Mouse (Mus musculus) intestine, embryonic 14.5 days (tissue): Measurements from ENCODE around the gene Dpysl4. TPM values are rescaled to one million over a fixed set of nuclear protein-coding genes. Genes with fewer than 3 reads are reported as not detected.

Source experiments
- ATAC-seq: fragments of 200-750 bp; cut with Nextera tagmentation; replicated peaks from 2 replicates; pipeline ENCODE4 v1.8.0; 2017; ENCODE audit warnings: low read depth, moderate number of reproducible peaks, moderate TSS enrichment, moderate library complexity; ENCODE audit not compliant: low FRiP score, low TSS enrichment
- DNase-seq: peaks from one replicate; pipeline ENCODE4 v3.0.0-alpha.2; 2018; ENCODE audit warnings: low spot score
- H3K27ac ChIP-seq: fragments of 300-500 bp; sonication (generic); 2 replicates; pipeline ENCODE4 v1.5.1; 2014; ENCODE audit warnings: low read depth, mild to moderate bottlenecking, control low read depth
- H3K27me3 ChIP-seq: fragments of 300-500 bp; sonication (generic); replicated peaks from 2 replicates; pipeline ENCODE4 v1.6.1; 2014; ENCODE audit warnings: low read length, control low read depth; ENCODE audit not compliant: control insufficient read depth, insufficient read depth
- H3K36me3 ChIP-seq: fragments of 300-500 bp; sonication (generic); 2 replicates; pipeline ENCODE4 v1.6.1; 2014; ENCODE audit warnings: low read length, control low read depth; ENCODE audit not compliant: control insufficient read depth, insufficient read depth
- H3K4me1 ChIP-seq: fragments of 300-500 bp; sonication (generic); replicated peaks from 2 replicates; pipeline ENCODE4 v1.6.1; 2014; ENCODE audit warnings: low read length, control low read depth, mixed read lengths; ENCODE audit not compliant: control insufficient read depth, insufficient read depth
- H3K4me2 ChIP-seq: fragments of 300-500 bp; sonication (generic); 2 replicates; pipeline ENCODE4 v1.6.1; 2014; ENCODE audit warnings: low read length
- H3K4me3 ChIP-seq: fragments of 300-500 bp; sonication (generic); 2 replicates; pipeline ENCODE4 v1.5.1; 2014; ENCODE audit warnings: low read depth, low read length, control low read depth, mixed read lengths
- H3K9ac ChIP-seq: fragments of 300-500 bp; sonication (generic); 2 replicates; pipeline ENCODE4 v1.6.1; 2014; ENCODE audit warnings: mild to moderate bottlenecking, low read length
- H3K9me3 ChIP-seq: fragments of 300-500 bp; sonication (generic); 2 replicates; pipeline ENCODE4 v1.6.1; 2016; ENCODE audit warnings: low read length, control low read depth; ENCODE audit not compliant: control insufficient read depth
- WGBS: fragments of 180-500 bp; shearing (Covaris S2); extraction: QIAGEN DNeasy Blood & Tissue Kit; methylation state at CpG from one replicate; pipeline ENCODE4 v1.1.7; 2014; 5-methylcytosine and 5-hydroxymethylcytosine counted together
- polyA plus RNA-seq: library from polyadenylated mRNA; unstranded; fragments of >200 nt; fragmentation: Nextera tagmentation; extraction: Ambion mirVana; gene quantifications from 2 replicates; pipeline ENCODE4 v1.2.1, GENCODE M21; 2014

The Dpysl4 gene
- polyA plus RNA-seq, 1 experiment from 2014 or later = 28.5 TPM

GRCm38 (mm10) chr7:139130361-139130760 lies 44.6 kb downstream of the Dpysl4 start:
- Histone ChIP-seq H3K9me3 (no peaks in the 10 kb centered on the region), H3K27ac (no peak overlapping the region), H3K9ac (no peak overlapping the region), H3K36me3 (no peaks in the 10 kb centered on the region), H3K4me2 (no peak overlapping the region), H3K27me3 (no peaks in the 10 kb centered on the region), H3K4me3 (no peak overlapping the region), H3K4me1 (0 out of 2 replicates have a peak, but pooled peaks cover 2% of the 10 kb centered on the region)
- DNase-seq (no peak), ATAC-seq (no peak)
- WGBS = 25% methylated on average over 6 of the region's 6 CpGs

GRCm38 (mm10) chr7:139131538-139131937 lies 45.7 kb downstream of the Dpysl4 start:
- H3K4me2 ChIP-seq = no peak overlapping the region
- H3K9me3 ChIP-seq = no peaks in the 10 kb centered on the region
- no peaks in the 10 kb centered on the region for H3K36me3 ChIP-seq
- H3K27me3 ChIP-seq = no peaks in the 10 kb centered on the region
- ATAC-seq (no peak), DNase-seq (no peak)
- WGBS = 69% methylated on average over 8 of the region's 8 CpGs
- H3K4me1 ChIP-seq = 0 out of 2 replicates have a peak, but pooled peaks cover 2% of the 10 kb centered on the region
- no peak overlapping the region for H3K27ac ChIP-seq
- H3K4me3 ChIP-seq = no peak overlapping the region
- no peak overlapping the region for H3K9ac ChIP-seq

- WGBS = 74% methylated on average over 3 of the region's 3 CpGs
- ATAC-seq (no peak), DNase-seq (no peak)
- H3K9me3 ChIP-seq = no peaks in the 10 kb centered on the region
- H3K9ac ChIP-seq = no peak overlapping the region
- H3K27me3 ChIP-seq = no peaks in the 10 kb centered on the region
- no peak overlapping the region for H3K4me2 ChIP-seq
- H3K4me3 ChIP-seq = no peak overlapping the region
- H3K36me3 ChIP-seq = no peaks in the 10 kb centered on the region
- H3K27ac ChIP-seq = no peak overlapping the region
- 0 out of 2 replicates have a peak, but pooled peaks cover 2% of the 10 kb centered on the region for H3K4me1 ChIP-seq
These were observed 47.6 kb downstream of the Dpysl4 start for GRCm38 (mm10) chr7:139133446-139133845.

- 85% methylated on average over 5 of the region's 5 CpGs for WGBS
- H3K9me3 ChIP-seq = no peaks in the 10 kb centered on the region
- no peak overlapping the region for H3K4me2 ChIP-seq
- H3K36me3 ChIP-seq = no peaks in the 10 kb centered on the region
- no peak for DNase-seq
- no peak overlapping the region for H3K9ac ChIP-seq
- no peak overlapping the region for H3K27ac ChIP-seq
- no peak for ATAC-seq
- H3K4me3 ChIP-seq = no peak overlapping the region
- peaks cover 2% of the 10 kb centered on the region; the same call in 1 of the 2 replicates for H3K4me1 ChIP-seq
- H3K27me3 ChIP-seq = no peaks in the 10 kb centered on the region
These were observed 49.4 kb downstream of the Dpysl4 start for GRCm38 (mm10) chr7:139135236-139135635.

DNA sequence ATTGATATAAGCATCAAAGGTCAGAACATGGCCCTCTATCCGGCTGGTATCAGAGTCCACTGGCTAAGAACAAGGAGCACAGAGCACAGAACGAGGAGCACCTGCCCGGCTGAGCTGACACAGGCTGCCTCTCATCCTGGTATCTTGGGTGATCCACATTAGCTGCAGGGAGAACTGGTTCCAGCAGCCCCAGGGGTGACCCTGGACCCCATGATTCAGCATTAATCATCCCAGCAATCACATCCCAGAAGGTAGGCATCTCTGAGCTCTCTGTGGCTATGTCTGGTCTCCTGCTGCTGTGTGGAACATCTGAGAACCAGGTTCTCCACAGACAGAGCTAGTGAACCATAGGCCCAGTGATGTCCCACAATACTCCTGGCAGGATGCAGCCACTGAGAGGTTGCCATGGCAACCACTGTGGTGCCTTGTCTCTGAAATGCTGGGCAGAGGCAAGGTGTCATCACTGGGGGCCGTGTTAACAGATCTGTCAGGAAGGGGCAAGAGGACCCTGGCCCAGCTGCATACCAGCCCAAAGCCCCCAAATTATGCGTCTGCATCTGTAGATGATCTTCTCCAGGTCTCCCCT lies 51.2 kb downstream of the Dpysl4 start:
- H3K27me3 ChIP-seq = no peaks in the 10 kb centered on the region
- H3K9ac ChIP-seq = no peak overlapping the region
- no peak overlapping the region for H3K4me2 ChIP-seq
- H3K9me3 ChIP-seq = no peaks in the 10 kb centered on the region
- ATAC-seq (no peak), DNase-seq (no peak)
- no peaks in the 10 kb centered on the region for H3K36me3 ChIP-seq
- no peak overlapping the region for H3K27ac ChIP-seq
- no peaks in the 10 kb centered on the region; the same call in 1 of the 2 replicates for H3K4me1 ChIP-seq
- H3K4me3 ChIP-seq = no peak overlapping the region
- 66% methylated on average over 5 of the region's 5 CpGs for WGBS

GRCm38 (mm10) chr7:139139921-139140461 lies 54.2 kb downstream of the Dpysl4 start:
- DNase-seq = peak; percentile 57
- Histone ChIP-seq H3K4me1 (no peaks in the 10 kb centered on the region; the same call in 1 of the 2 replicates), H3K4me3 (no peak overlapping the region), H3K4me2 (no peak overlapping the region), H3K9ac (no peak overlapping the region), H3K27me3 (no peaks in the 10 kb centered on the region), H3K9me3 (no peaks in the 10 kb centered on the region), H3K36me3 (no peaks in the 10 kb centered on the region), H3K27ac (no peak overlapping the region)
- 0 out of 2 replicates have a peak, but pooled peaks have one; percentile 15 for ATAC-seq
- WGBS = 26% methylated on average over 11 of the region's 11 CpGs

DNA sequence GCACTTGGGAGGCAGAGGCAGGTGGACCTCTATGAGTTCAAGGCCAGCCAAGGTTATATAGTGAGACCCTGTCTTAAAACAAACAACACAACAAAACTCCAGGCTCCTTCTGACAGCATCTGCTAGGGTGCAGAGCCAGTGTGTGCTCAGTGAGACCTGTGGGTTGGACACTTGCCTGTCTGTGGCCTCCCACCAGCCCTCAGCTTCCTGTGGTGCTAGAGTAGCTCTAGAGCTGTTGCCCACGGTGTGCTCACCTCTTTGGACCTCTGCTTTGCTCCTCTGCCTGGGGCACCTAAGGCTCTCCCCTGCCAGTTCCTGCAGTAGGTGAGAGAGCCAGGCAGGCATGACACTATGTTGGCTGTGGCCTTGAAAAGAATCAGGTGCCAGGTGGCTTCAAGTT lies 58.0 kb downstream of the Dpysl4 start:
- Histone ChIP-seq H3K4me1 (peaks cover 8% of the 10 kb centered on the region), H3K9ac (no peak overlapping the region), H3K27me3 (no peaks in the 10 kb centered on the region), H3K4me2 (no peak overlapping the region), H3K4me3 (no peak overlapping the region), H3K9me3 (no peaks in the 10 kb centered on the region), H3K27ac (no peak overlapping the region), H3K36me3 (no peaks in the 10 kb centered on the region)
- no peak for DNase-seq
- 80% methylated on average over 1 of the region's 1 CpGs for WGBS
- no peak for ATAC-seq

DNA sequence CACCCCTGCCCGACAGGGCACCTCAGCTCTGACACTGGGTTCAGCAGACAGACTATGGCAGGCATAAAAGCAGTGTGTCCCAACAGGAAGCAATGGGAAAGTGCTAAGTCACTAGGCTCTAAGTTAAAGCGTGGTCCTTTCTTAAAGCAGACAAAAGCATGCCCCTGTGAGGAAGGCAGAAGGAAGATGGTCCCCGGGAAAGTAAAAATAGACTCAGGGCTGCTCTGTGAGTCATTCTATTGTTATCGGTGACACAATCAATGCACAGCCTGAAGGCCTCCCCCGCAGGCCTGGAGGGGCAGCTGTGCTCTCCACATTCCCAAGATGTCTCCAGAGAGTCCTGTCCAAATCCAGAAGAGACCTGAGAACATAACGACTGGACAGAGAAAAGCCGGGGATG lies 60.1 kb downstream of the Dpysl4 start:
- no peak overlapping the region for H3K4me3 ChIP-seq
- 54% methylated on average over 7 of the region's 7 CpGs for WGBS
- H3K36me3 ChIP-seq = no peaks in the 10 kb centered on the region
- no peaks in the 10 kb centered on the region for H3K9me3 ChIP-seq
- no peak for ATAC-seq
- no peak overlapping the region for H3K4me2 ChIP-seq
- no peaks in the 10 kb centered on the region for H3K27me3 ChIP-seq
- no peak for DNase-seq
- no peak overlapping the region for H3K9ac ChIP-seq
- H3K4me1 ChIP-seq = peaks cover 13% of the 10 kb centered on the region
- H3K27ac ChIP-seq = no peak overlapping the region

DNA sequence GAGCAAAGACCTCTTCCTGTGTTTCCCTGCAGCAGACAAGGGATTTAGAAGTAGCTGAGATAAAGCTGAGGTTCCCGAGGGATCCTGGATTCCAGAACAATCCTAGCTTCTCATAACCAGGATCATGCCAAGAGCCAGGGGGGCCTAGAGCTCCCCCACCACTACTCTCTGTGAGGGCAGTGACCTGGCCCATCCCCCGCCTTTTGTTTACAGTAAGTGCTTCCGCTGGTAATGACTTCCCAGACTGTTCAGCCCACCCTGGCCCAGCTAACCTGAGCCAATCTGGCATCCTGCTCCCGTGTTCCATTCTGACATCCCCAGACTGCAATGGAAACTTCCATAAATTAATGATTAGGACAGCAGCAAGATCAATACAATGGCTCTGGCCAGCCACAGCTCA lies 61.6 kb downstream of the Dpysl4 start:
- Histone ChIP-seq H3K27ac (no peak overlapping the region; the same call in 1 of the 2 replicates), H3K4me2 (no peak overlapping the region), H3K4me1 (peaks cover 18% of the 10 kb centered on the region), H3K9ac (no peak overlapping the region), H3K9me3 (no peaks in the 10 kb centered on the region), H3K36me3 (no peaks in the 10 kb centered on the region), H3K4me3 (no peak overlapping the region), H3K27me3 (no peaks in the 10 kb centered on the region)
- ATAC-seq (no peak), DNase-seq (no peak)
- WGBS = 17% methylated on average over 4 of the region's 4 CpGs
